21 mouse cellular contexts compared by ENCODE assay signal in genomic region chr7:96754175-96754574, GRCm38 (mm10).
DNase-seq lines count a peak whose midpoint lies in the region; ATAC-seq lines count a peak whose summit lies in the region.
"Had no signal": no experiment of that assay in that cellular context is flagged by ENCODE, and none has a peak within 500 bp of the region (broad histone marks: within the 10 kb centered on the region; RNA-seq: fewer than 3 reads in every experiment).

No protein-coding gene starts in this region.

- H3K27ac ChIP-seq in heart, embryonic 11.5 days (ENCODE audit: low read depth, low read length), result no peak overlapping the region
- 0 out of 2 replicates have a peak overlapping the region, but pooled peaks have one; percentile 35 for H3K27ac ChIP-seq in midbrain, embryonic 13.5 days
- no peak overlapping the region for H3K27ac ChIP-seq in midbrain, embryonic 11.5 days (ENCODE audit: low read depth, low read length)
- H3K27ac ChIP-seq in embryonic facial prominence, embryonic 12.5 days, result 0 out of 2 replicates have a peak overlapping the region, but pooled peaks have one; percentile 46
- H3K27ac ChIP-seq: limb, embryonic 12.5 days; liver, embryonic 12.5 days; midbrain, embryonic 12.5 days; neural tube, embryonic 15.5 days; stomach, postnatal 0 days had no signal

- H3K4me2 ChIP-seq in heart, embryonic 11.5 days, result peak overlapping the region; percentile 11; the same call in 1 of the 2 replicates
- H3K4me2 ChIP-seq in midbrain, embryonic 13.5 days (replicated peaks), result no peak overlapping the region
- H3K4me2 ChIP-seq in midbrain, embryonic 11.5 days, result no peak overlapping the region
- H3K4me2 ChIP-seq in embryonic facial prominence, embryonic 12.5 days (replicated peaks), result no peak overlapping the region
- H3K4me2 ChIP-seq: intestine, embryonic 15.5 days; limb, embryonic 12.5 days; liver, embryonic 12.5 days; midbrain, embryonic 12.5 days; neural tube, embryonic 15.5 days had no signal

- H3K4me3 ChIP-seq in heart, embryonic 11.5 days (ENCODE audit: low read depth, low read length), result no peak overlapping the region
- no peak overlapping the region for H3K4me3 ChIP-seq in midbrain, embryonic 13.5 days (replicated peaks)
- H3K4me3 ChIP-seq in midbrain, embryonic 11.5 days (ENCODE audit: low read depth, low read length), result no peak overlapping the region
- no peak overlapping the region for H3K4me3 ChIP-seq in embryonic facial prominence, embryonic 12.5 days
- H3K4me3 ChIP-seq: intestine, embryonic 15.5 days; limb, embryonic 12.5 days; liver, embryonic 12.5 days; midbrain, embryonic 12.5 days; neural tube, embryonic 15.5 days had no signal

- H3K9me3 ChIP-seq in heart, embryonic 11.5 days (replicated peaks; ENCODE audit: control insufficient read depth, low read length), result no peaks in the 10 kb centered on the region
- no peaks in the 10 kb centered on the region for H3K9me3 ChIP-seq in midbrain, embryonic 13.5 days
- no peaks in the 10 kb centered on the region for H3K9me3 ChIP-seq in midbrain, embryonic 11.5 days (ENCODE audit: control insufficient read depth, low read length)
- no peaks in the 10 kb centered on the region for H3K9me3 ChIP-seq in embryonic facial prominence, embryonic 12.5 days
- H3K9me3 ChIP-seq: intestine, embryonic 15.5 days; liver, embryonic 12.5 days; midbrain, embryonic 12.5 days; neural tube, embryonic 15.5 days had no signal

- ATAC-seq in heart, embryonic 11.5 days (replicated peaks; ENCODE audit: insufficient number of reproducible peaks, low FRiP score, low TSS enrichment), result no peak
- ATAC-seq in midbrain, embryonic 13.5 days, result no peak
- no peak for ATAC-seq in midbrain, embryonic 11.5 days (ENCODE audit: low FRiP score)
- ATAC-seq in embryonic facial prominence, embryonic 12.5 days (ENCODE audit: insufficient number of reproducible peaks, insufficient read depth, low FRiP score, low TSS enrichment), result no peak
- ATAC-seq: liver, embryonic 12.5 days had no signal

- H3K4me1 ChIP-seq in heart, embryonic 11.5 days (ENCODE audit: control insufficient read depth, insufficient read depth, low read length), result peaks cover 8% of the 10 kb centered on the region; the same call in 1 of the 2 replicates
- H3K4me1 ChIP-seq in midbrain, embryonic 13.5 days (replicated peaks), result peaks cover 29% of the 10 kb centered on the region
- H3K4me1 ChIP-seq in midbrain, embryonic 11.5 days (ENCODE audit: control insufficient read depth, insufficient read depth, low read length), result peaks cover 11% of the 10 kb centered on the region
- peaks cover 46% of the 10 kb centered on the region for H3K4me1 ChIP-seq in embryonic facial prominence, embryonic 12.5 days

- WGBS in heart, embryonic 11.5 days (ENCODE audit: insufficient replicate concordance), result 43% methylated on average over 12 of the region's 12 CpGs
- 41% methylated on average over 12 of the region's 12 CpGs for WGBS in midbrain, embryonic 13.5 days
- 44% methylated on average over 12 of the region's 12 CpGs for WGBS in midbrain, embryonic 11.5 days
- WGBS in embryonic facial prominence, embryonic 12.5 days, result 25% methylated on average over 12 of the region's 12 CpGs

- DNase-seq in heart, postnatal 10 days, result no peak
- no peak for DNase-seq in midbrain, embryonic 11.5 days (ENCODE audit: low spot score, missing footprints)
- no peak for DNase-seq in liver
- no peak for DNase-seq in urinary bladder, postnatal 4 days (ENCODE audit: low spot score in 2 of 2)
- DNase-seq: cerebellum, adult 11-12 months; cerebellum, postnatal 10 days; heart, postnatal 14 days; kidney, adult 9 months; kidney, postnatal 36 days; lung, adult 18-20 months; lung, postnatal 10 days; thymus, adult 2 months had no signal

- H3K9ac ChIP-seq in heart, embryonic 11.5 days (ENCODE audit: low read depth, low read length), result no peak overlapping the region
- no peak overlapping the region for H3K9ac ChIP-seq in midbrain, embryonic 13.5 days (replicated peaks)
- no peak overlapping the region for H3K9ac ChIP-seq in midbrain, embryonic 11.5 days (ENCODE audit: low read length)
- no peak overlapping the region for H3K9ac ChIP-seq in embryonic facial prominence, embryonic 12.5 days
- H3K9ac ChIP-seq: intestine, embryonic 15.5 days; limb, embryonic 12.5 days; liver, embryonic 12.5 days; midbrain, embryonic 12.5 days; neural tube, embryonic 15.5 days had no signal

- intact Hi-C loops in heart, postnatal 10 days (cut with DNase I), result no loop called here

- H3K36me3 ChIP-seq in heart, embryonic 11.5 days (ENCODE audit: control insufficient read depth, insufficient read depth, low read length), result no peaks in the 10 kb centered on the region
- no peaks in the 10 kb centered on the region for H3K36me3 ChIP-seq in midbrain, embryonic 13.5 days
- H3K36me3 ChIP-seq in midbrain, embryonic 11.5 days (ENCODE audit: control insufficient read depth, insufficient read depth, low read length), result no peaks in the 10 kb centered on the region
- 0 out of 2 replicates have a peak, but pooled peaks cover 5% of the 10 kb centered on the region for H3K36me3 ChIP-seq in embryonic facial prominence, embryonic 12.5 days
- H3K36me3 ChIP-seq: intestine, embryonic 15.5 days; liver, embryonic 12.5 days had no signal

- H3K27me3 ChIP-seq in heart, embryonic 11.5 days (ENCODE audit: control insufficient read depth, insufficient read depth, low read length), result no peaks in the 10 kb centered on the region
- no peaks in the 10 kb centered on the region; the same call in 1 of the 2 replicates for H3K27me3 ChIP-seq in midbrain, embryonic 13.5 days
- no peaks in the 10 kb centered on the region for H3K27me3 ChIP-seq in midbrain, embryonic 11.5 days (ENCODE audit: control insufficient read depth, insufficient read depth, low read length)
- no peaks in the 10 kb centered on the region for H3K27me3 ChIP-seq in embryonic facial prominence, embryonic 12.5 days
- H3K27me3 ChIP-seq: intestine, embryonic 15.5 days; limb, embryonic 12.5 days; liver, embryonic 12.5 days; neural tube, embryonic 15.5 days had no signal

Comparison
In these comparisons a context has a peak if more than half of its experiments do, and no peak if none do; other contexts are left out.
1. H3K27ac ChIP-seq: peak in midbrain, embryonic 13.5 days (single experiment) and embryonic facial prominence, embryonic 12.5 days (single experiment); none in heart, embryonic 11.5 days (single experiment) and midbrain, embryonic 11.5 days (single experiment).